Comparison of ENCODE assay signal across 11 mouse cellular contexts in the genomic region with DNA sequence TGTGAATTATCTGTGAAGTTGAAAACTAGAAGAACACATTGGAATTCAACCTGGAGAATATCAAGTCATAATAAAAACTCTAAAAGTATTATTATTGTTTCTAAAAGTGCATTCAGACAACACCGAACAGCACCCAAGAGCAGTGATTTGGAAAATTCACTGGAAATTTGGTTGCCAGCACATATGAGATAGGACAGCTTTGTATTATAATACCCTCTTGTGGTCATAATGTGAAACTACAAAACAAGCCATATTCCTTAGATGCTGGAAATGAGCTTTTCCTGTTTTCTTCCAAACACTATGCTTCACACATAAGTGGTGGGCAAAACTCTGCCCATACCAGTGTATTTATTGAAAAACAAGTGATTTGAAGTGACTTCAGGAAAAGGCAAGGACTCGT. TPM values are rescaled to one million over a fixed set of nuclear protein-coding genes. Genes with fewer than 3 reads are reported as not detected.
A peak's percentile ranks its signal among the peaks of the same experiment; 100 is the strongest.
DNase-seq lines count a peak whose midpoint lies in the region; ATAC-seq and TF ChIP-seq lines count a peak whose summit lies in the region.
"Had no signal": no experiment of that assay in that cellular context is flagged by ENCODE, and none has a peak within 500 bp of the region (broad histone marks: within the 10 kb centered on the region; RNA-seq: fewer than 3 reads in every experiment).

No protein-coding gene starts in this region.

- H3K4me1 ChIP-seq in heart, postnatal 0 days (ENCODE audit: control insufficient read depth, insufficient read depth) = no peaks in the 10 kb centered on the region
- H3K4me1 ChIP-seq in heart, embryonic 11.5 days (ENCODE audit: control insufficient read depth, insufficient read depth, low read length) = no peaks in the 10 kb centered on the region
- H3K4me1 ChIP-seq in lung, embryonic 14.5 days (ENCODE audit: insufficient read depth) = no peaks in the 10 kb centered on the region
- H3K4me1 ChIP-seq in embryonic facial prominence, embryonic 14.5 days (ENCODE audit: control insufficient read depth, insufficient read depth, low read length) = peaks cover 4% of the 10 kb centered on the region; the same call in 1 of the 2 replicates
- no peaks in the 10 kb centered on the region for H3K4me1 ChIP-seq in neural tube, embryonic 15.5 days

- no peaks in the 10 kb centered on the region for H3K9me3 ChIP-seq in heart, postnatal 0 days (replicated peaks; ENCODE audit: control insufficient read depth, low read length)
- no peaks in the 10 kb centered on the region for H3K9me3 ChIP-seq in heart, embryonic 11.5 days (replicated peaks; ENCODE audit: control insufficient read depth, low read length)
- H3K9me3 ChIP-seq in lung, embryonic 14.5 days (ENCODE audit: low read depth, low read length) = no peaks in the 10 kb centered on the region
- no peaks in the 10 kb centered on the region for H3K9me3 ChIP-seq in embryonic facial prominence, embryonic 14.5 days (ENCODE audit: control insufficient read depth, low read length)
- no peaks in the 10 kb centered on the region for H3K9me3 ChIP-seq in neural tube, embryonic 15.5 days (replicated peaks)

- no peaks in the 10 kb centered on the region for H3K27me3 ChIP-seq in heart, postnatal 0 days (ENCODE audit: control insufficient read depth, insufficient read depth, low read length)
- no peaks in the 10 kb centered on the region for H3K27me3 ChIP-seq in heart, embryonic 11.5 days (ENCODE audit: control insufficient read depth, insufficient read depth, low read length)
- H3K27me3 ChIP-seq in lung, embryonic 14.5 days (ENCODE audit: insufficient read depth, low read length) = no peaks in the 10 kb centered on the region
- no peaks in the 10 kb centered on the region for H3K27me3 ChIP-seq in embryonic facial prominence, embryonic 14.5 days (replicated peaks; ENCODE audit: control insufficient read depth, insufficient read depth, low read length)
- H3K27me3 ChIP-seq in neural tube, embryonic 15.5 days (replicated peaks) = no peaks in the 10 kb centered on the region

- no peak for TF ChIP-seq EP300 in heart, postnatal 0 days (IDR thresholded peaks at IDR 0.05; ENCODE audit: low read depth)

- no peak overlapping the region for H3K4me2 ChIP-seq in heart, postnatal 0 days (ENCODE audit: low read depth, low read length)
- no peak overlapping the region for H3K4me2 ChIP-seq in heart, embryonic 11.5 days
- H3K4me2 ChIP-seq in lung, embryonic 14.5 days = no peak overlapping the region
- H3K4me2 ChIP-seq in embryonic facial prominence, embryonic 14.5 days (ENCODE audit: low read depth, low read length) = no peak overlapping the region
- H3K4me2 ChIP-seq in neural tube, embryonic 15.5 days = no peak overlapping the region

- no peak overlapping the region for H3K4me3 ChIP-seq in heart, postnatal 0 days (ENCODE audit: low read depth, low read length)
- H3K4me3 ChIP-seq in heart, embryonic 11.5 days (ENCODE audit: low read depth, low read length) = no peak overlapping the region
- no peak overlapping the region for H3K4me3 ChIP-seq in lung, embryonic 14.5 days (ENCODE audit: low read depth, low read length)
- H3K4me3 ChIP-seq in embryonic facial prominence, embryonic 14.5 days (ENCODE audit: low read depth, low read length) = no peak overlapping the region
- H3K4me3 ChIP-seq in neural tube, embryonic 15.5 days (replicated peaks) = no peak overlapping the region

- DNase-seq in heart, postnatal 0 days (ENCODE audit: low spot score) = peak; percentile 37
- peak; percentile 72 for DNase-seq in lung, embryonic 14.5 days
- no peak for DNase-seq in lung, postnatal 14 days
- DNase-seq in embryonic facial prominence, embryonic 14.5 days (ENCODE audit: low spot score) = peak; percentile 45
- no peak for DNase-seq in urinary bladder, adult 2 months (ENCODE audit: low spot score)
- no peak for DNase-seq in kidney, postnatal 36 days

- H3K27ac ChIP-seq in heart, postnatal 0 days (ENCODE audit: low read depth) = no peak overlapping the region
- H3K27ac ChIP-seq in heart, embryonic 11.5 days (ENCODE audit: low read depth, low read length) = no peak overlapping the region
- H3K27ac ChIP-seq in lung, embryonic 14.5 days (ENCODE audit: low read depth) = no peak overlapping the region
- H3K27ac ChIP-seq in embryonic facial prominence, embryonic 14.5 days (replicated peaks; ENCODE audit: low read depth, low read length) = no peak overlapping the region
- no peak overlapping the region for H3K27ac ChIP-seq in neural tube, embryonic 15.5 days (replicated peaks)
- H3K27ac ChIP-seq: macrophage had no signal

- no peaks in the 10 kb centered on the region for H3K36me3 ChIP-seq in heart, postnatal 0 days (replicated peaks; ENCODE audit: control insufficient read depth, insufficient read depth, low read length)
- H3K36me3 ChIP-seq in heart, embryonic 11.5 days (ENCODE audit: control insufficient read depth, insufficient read depth, low read length) = no peaks in the 10 kb centered on the region
- no peaks in the 10 kb centered on the region for H3K36me3 ChIP-seq in lung, embryonic 14.5 days (ENCODE audit: insufficient read depth)
- H3K36me3 ChIP-seq in embryonic facial prominence, embryonic 14.5 days (ENCODE audit: control insufficient read depth, insufficient read depth, low read length) = no peaks in the 10 kb centered on the region
- no peaks in the 10 kb centered on the region for H3K36me3 ChIP-seq in neural tube, embryonic 15.5 days

- ATAC-seq in heart, postnatal 0 days (ENCODE audit: insufficient read depth, low read depth) = no peak
- no peak for ATAC-seq in heart, embryonic 11.5 days (replicated peaks; ENCODE audit: insufficient number of reproducible peaks, low FRiP score, low TSS enrichment)
- ATAC-seq in lung, embryonic 14.5 days (ENCODE audit: insufficient read depth) = peak; percentile 54
- no peak for ATAC-seq in embryonic facial prominence, embryonic 14.5 days (ENCODE audit: low read depth)
- ATAC-seq in neural tube, embryonic 15.5 days (ENCODE audit: low FRiP score) = 0 out of 2 replicates have a peak, but pooled peaks have one; percentile 66

- H3K9ac ChIP-seq in heart, postnatal 0 days (replicated peaks; ENCODE audit: low read depth, low read length) = no peak overlapping the region
- no peak overlapping the region for H3K9ac ChIP-seq in heart, embryonic 11.5 days (ENCODE audit: low read depth, low read length)
- H3K9ac ChIP-seq in lung, embryonic 14.5 days = no peak overlapping the region
- no peak overlapping the region for H3K9ac ChIP-seq in embryonic facial prominence, embryonic 14.5 days (ENCODE audit: low read depth, low read length)
- H3K9ac ChIP-seq in neural tube, embryonic 15.5 days (replicated peaks) = no peak overlapping the region

- peak; percentile 57 for TF ChIP-seq CTCF in heart, postnatal 0 days (IDR thresholded peaks at IDR 0.05; ENCODE audit: low read depth)
- peak; percentile 70 for TF ChIP-seq CTCF in lung, embryonic 14.5 days (IDR thresholded peaks at IDR 0.05; ENCODE audit: low read depth)

- 25% methylated on average over 2 of the region's 2 CpGs for WGBS in heart, postnatal 0 days
- WGBS in heart, embryonic 11.5 days (ENCODE audit: insufficient replicate concordance) = 43% methylated on average over 2 of the region's 2 CpGs
- WGBS in lung, embryonic 14.5 days = 34% methylated on average over 2 of the region's 2 CpGs
- 31% methylated on average over 2 of the region's 2 CpGs for WGBS in embryonic facial prominence, embryonic 14.5 days
- WGBS in neural tube, embryonic 15.5 days = 40% methylated on average over 2 of the region's 2 CpGs

RNA-seq across cellular contexts. Expression of a gene that starts 19.5 kb away (rescaled TPM):
- not detected in 2 replicates for total RNA-seq in heart, postnatal 0 days (2014; rRNA removed; ENCODE audit: low replicate concordance)
- not detected in 2 replicates for polyA plus RNA-seq in heart, postnatal 0 days (2015; fragmentation: Nextera tagmentation; extraction: Ambion mirVana)
- not detected in 2 replicates for polyA plus RNA-seq in heart, embryonic 11.5 days (2014; fragmentation: Nextera tagmentation; extraction: Ambion mirVana)
- not detected in 2 replicates for polyA plus RNA-seq in lung, embryonic 14.5 days (2014; fragmentation: Nextera tagmentation; extraction: Ambion mirVana)
- polyA plus RNA-seq in embryonic facial prominence, embryonic 14.5 days (2014; fragmentation: Nextera tagmentation; extraction: Ambion mirVana) = not detected in 2 replicates
- polyA plus RNA-seq in neural tube, embryonic 15.5 days (2015; fragmentation: Nextera tagmentation; extraction: Ambion mirVana) = not detected in 2 replicates
- not detected in 2 replicates for polyA plus RNA-seq in urinary bladder, adult 2 months (2012; rRNA removed)
- total RNA-seq: left cerebral cortex, adult 18-20 months had no signal
- polyA plus RNA-seq: heart, embryonic 16.5 days; macrophage had no signal

Comparison
In these comparisons a context has a peak if more than half of its experiments do, and no peak if none do; other contexts are left out.
1. DNase-seq: peak in heart, postnatal 0 days (single experiment), lung, embryonic 14.5 days (single experiment) and embryonic facial prominence, embryonic 14.5 days (single experiment); none in lung, postnatal 14 days (single experiment), urinary bladder, adult 2 months (single experiment) and kidney, postnatal 36 days (0 of 2).
2. ATAC-seq: peak in lung, embryonic 14.5 days (single experiment) and neural tube, embryonic 15.5 days (single experiment); none in heart, postnatal 0 days (single experiment), heart, embryonic 11.5 days (single experiment) and embryonic facial prominence, embryonic 14.5 days (single experiment).